ENCODE assay signal across 8 mouse cellular contexts in genomic region chr7:144937899-144938517, GRCm38 (mm10). TPM values are rescaled to one million over a fixed set of nuclear protein-coding genes. Genes with fewer than 3 reads are reported as not detected.
DNase-seq lines count a peak whose midpoint lies in the region; ATAC-seq and TF ChIP-seq lines count a peak whose summit lies in the region.

No protein-coding gene starts in this region.

- H3K9ac ChIP-seq in liver, embryonic 16.5 days (ENCODE audit: low read depth, low read length): peak overlapping the region; percentile 51

- H3K27ac ChIP-seq in left cerebral cortex, adult 2 months: peak overlapping the region; percentile 82
- H3K27ac ChIP-seq in embryonic facial prominence, embryonic 10.5 days (replicated peaks): peak overlapping the region; percentile 98
- no peak overlapping the region for H3K27ac ChIP-seq in liver, embryonic 16.5 days (ENCODE audit: low read length)
- H3K27ac ChIP-seq in small intestine, adult 2 months (ENCODE audit: insufficient read depth, low read depth, low read length): peak overlapping the region; percentile 6

- ATAC-seq in liver, embryonic 16.5 days (ENCODE audit: low read depth): no peak

- H3K4me2 ChIP-seq in liver, embryonic 16.5 days (ENCODE audit: low read depth, low read length): peak overlapping the region; percentile 72

- H3K27me3 ChIP-seq in embryonic facial prominence, embryonic 10.5 days (replicated peaks; ENCODE audit: low read depth, poor library complexity, severe bottlenecking): no peaks in the 10 kb centered on the region
- H3K27me3 ChIP-seq in liver, embryonic 16.5 days (ENCODE audit: control insufficient read depth, insufficient read depth, low read depth, low read length): peaks cover 56% of the 10 kb centered on the region
- H3K27me3 ChIP-seq in small intestine, adult 2 months (ENCODE audit: control insufficient read depth, insufficient read depth, low read length): 0 out of 2 replicates have a peak, but pooled peaks cover 3% of the 10 kb centered on the region

- no peak for TF ChIP-seq POLR2A in small intestine, adult 2 months (IDR thresholded peaks at IDR 0.05; ENCODE audit: low read depth, low read length)

- TF ChIP-seq CTCF in left cerebral cortex, adult 2 months (IDR thresholded peaks at IDR 0.05): no peak
- TF ChIP-seq CTCF in small intestine, adult 2 months (IDR thresholded peaks at IDR 0.05; ENCODE audit: extremely low read depth, insufficient read length, insufficient replicate concordance, low read depth, low read length): no peak

- under 1% methylated on average over 39 of the region's 39 CpGs for WGBS in embryonic facial prominence, embryonic 10.5 days
- WGBS in liver, embryonic 16.5 days (ENCODE audit: insufficient replicate concordance): under 1% methylated on average over 39 of the region's 39 CpGs
- 2% methylated on average over 39 of the region's 39 CpGs for WGBS in small intestine, adult 2 months

- H3K4me3 ChIP-seq in left cerebral cortex, adult 2 months: peak overlapping the region; percentile 61
- peak overlapping the region; percentile 77 for H3K4me3 ChIP-seq in embryonic facial prominence, embryonic 10.5 days
- H3K4me3 ChIP-seq in liver, embryonic 16.5 days (ENCODE audit: low read depth, low read length): peak overlapping the region; percentile 60
- peak overlapping the region; percentile 81 for H3K4me3 ChIP-seq in small intestine, adult 2 months (ENCODE audit: low read depth, low read length)

- no peaks in the 10 kb centered on the region for H3K9me3 ChIP-seq in embryonic facial prominence, embryonic 10.5 days
- no peaks in the 10 kb centered on the region for H3K9me3 ChIP-seq in liver, embryonic 16.5 days (replicated peaks; ENCODE audit: control insufficient read depth, low read length)

- intact Hi-C loops in left cerebral cortex, adult 2 months (cut with DNase I): loop anchor here (1.0 to 2.0 kb wide), 3 partner anchors 177 to 305 kb away; no protein-coding TSS in a partner anchor
- intact Hi-C loops in left cerebral cortex, postnatal 25 days (cut with DNase I): loop anchor here (1.0 kb wide), 1 partner anchor 305 kb away; no protein-coding TSS in a partner anchor
- intact Hi-C loops in gastrocnemius, postnatal 14 days (cut with DNase I; ENCODE audit: low total_unique reads): loop anchor here (2.0 to 5.0 kb wide), 2 partner anchors 179 to 305 kb away; no protein-coding TSS in a partner anchor
- intact Hi-C loops in left cerebral cortex, postnatal 4 days (cut with DNase I): loop anchor here (2.0 kb wide), 1 partner anchor 305 kb away; no protein-coding TSS in a partner anchor

- no peak for DNase-seq in left cerebral cortex, adult 2 months (ENCODE audit: extremely low spot score in 1 of 2, low spot score in 2 of 2)
- no peak for DNase-seq in left cerebral cortex, postnatal 25 days (ENCODE audit: low spot score in 2 of 2)
- peak; percentile 55 for DNase-seq in embryonic facial prominence, embryonic 10.5 days (ENCODE audit: low spot score)
- peak; percentile 32 for DNase-seq in heart, postnatal 4 days
- no peak for DNase-seq in gastrocnemius, postnatal 14 days
- no peak for DNase-seq in left cerebral cortex, postnatal 4 days

- H3K36me3 ChIP-seq in embryonic facial prominence, embryonic 10.5 days (replicated peaks): peaks cover 49% of the 10 kb centered on the region
- peaks cover 3% of the 10 kb centered on the region; the same call in 1 of the 2 replicates for H3K36me3 ChIP-seq in liver, embryonic 16.5 days (ENCODE audit: control insufficient read depth, insufficient read depth)
- H3K36me3 ChIP-seq in small intestine, adult 2 months (ENCODE audit: control insufficient read depth, insufficient read depth, low read length): peaks cover 24% of the 10 kb centered on the region

- H3K4me1 ChIP-seq in embryonic facial prominence, embryonic 10.5 days: peaks cover 69% of the 10 kb centered on the region
- peaks cover 13% of the 10 kb centered on the region for H3K4me1 ChIP-seq in liver, embryonic 16.5 days (ENCODE audit: control insufficient read depth, low read depth, low read length)
- H3K4me1 ChIP-seq in small intestine, adult 2 months (ENCODE audit: control insufficient read depth, insufficient read depth, insufficient read length, low read length): peaks cover 14% of the 10 kb centered on the region

RNA-seq across cellular contexts. Expression of gene Ccnd1, which starts 1.7 kb away (rescaled TPM):
- total RNA-seq in left cerebral cortex, adult 2 months (2021): 10 to 100 TPM; 57.0 to 57.7 TPM
- total RNA-seq in left cerebral cortex, postnatal 25 days (2021): 10 to 100 TPM; 44.4 to 52.2 TPM
- 191 and 194 TPM in 2 replicates for polyA plus RNA-seq in embryonic facial prominence, embryonic 10.5 days (2016; fragmentation: Nextera tagmentation; extraction: Ambion mirVana)
- total RNA-seq in heart, postnatal 4 days (2021): 100 to 1,000 TPM; 128 to 130 TPM
- 20.5 and 20.9 TPM in 2 replicates for polyA plus RNA-seq in liver, embryonic 16.5 days (2015; fragmentation: Nextera tagmentation; extraction: Ambion mirVana)
- 15.9 and 42.5 TPM in 2 replicates for polyA plus RNA-seq in small intestine, adult 2 months (2012; rRNA removed)
- total RNA-seq in gastrocnemius, postnatal 14 days (2021): 10 to 100 TPM; 12.5 to 31.5 TPM
- total RNA-seq in left cerebral cortex, postnatal 4 days (2021): 10 to 100 TPM; 27.5 to 30.5 TPM

RNA-seq across cellular contexts. Expression of gene LTO1, which starts 23.1 kb away (rescaled TPM):
- total RNA-seq in left cerebral cortex, adult 2 months (2021): 10 to 100 TPM; 26.4 to 27.8 TPM
- 10 to 100 TPM; 24.4 to 25.3 TPM for total RNA-seq in left cerebral cortex, postnatal 25 days (2021)
- 25.4 and 26.0 TPM in 2 replicates for polyA plus RNA-seq in embryonic facial prominence, embryonic 10.5 days (2016; fragmentation: Nextera tagmentation; extraction: Ambion mirVana)
- 10 to 100 TPM; 13.8 to 14.8 TPM for total RNA-seq in heart, postnatal 4 days (2021)
- polyA plus RNA-seq in liver, embryonic 16.5 days (2015; fragmentation: Nextera tagmentation; extraction: Ambion mirVana): 8.8 and 9.0 TPM in 2 replicates
- 6.4 and 14.1 TPM in 2 replicates for polyA plus RNA-seq in small intestine, adult 2 months (2012; rRNA removed)
- total RNA-seq in gastrocnemius, postnatal 14 days (2021): 1 to 10 TPM; 7.6 to 8.5 TPM
- 10 to 100 TPM; 33.5 to 36.0 TPM for total RNA-seq in left cerebral cortex, postnatal 4 days (2021)

RNA-seq across cellular contexts. Expression of gene Fgf15, which starts 41.7 kb away (rescaled TPM):
- not detected for total RNA-seq in left cerebral cortex, adult 2 months (2021)
- total RNA-seq in left cerebral cortex, postnatal 25 days (2021): not detected
- 17.5 and 19.7 TPM in 2 replicates for polyA plus RNA-seq in embryonic facial prominence, embryonic 10.5 days (2016; fragmentation: Nextera tagmentation; extraction: Ambion mirVana)
- total RNA-seq in heart, postnatal 4 days (2021): not detected
- not detected in 2 replicates for polyA plus RNA-seq in liver, embryonic 16.5 days (2015; fragmentation: Nextera tagmentation; extraction: Ambion mirVana)
- polyA plus RNA-seq in small intestine, adult 2 months (2012; rRNA removed): 2.6 TPM in 1 of 2 replicates, not detected in the other
- total RNA-seq in gastrocnemius, postnatal 14 days (2021): not detected
- total RNA-seq in left cerebral cortex, postnatal 4 days (2021): under 1 TPM; 0.26 to 0.62 TPM

Comparison
In these comparisons a context has a peak if more than half of its experiments do, and no peak if none do; other contexts are left out.
1. DNase-seq: peak in embryonic facial prominence, embryonic 10.5 days (single experiment) and heart, postnatal 4 days (single experiment); none in left cerebral cortex, adult 2 months (0 of 2), left cerebral cortex, postnatal 25 days (0 of 2), gastrocnemius, postnatal 14 days (single experiment) and left cerebral cortex, postnatal 4 days (single experiment).
2. Peak in every context shown above with its lines, with median percentiles within 50 percentile points of each other: H3K4me3 ChIP-seq.